Mouse (Mus musculus) stomach, postnatal 0 days (tissue): ENCODE results near the gene Olfr975.

Experiments used
- CTCF ChIP-seq: IDR thresholded peaks from 2 replicates; pipeline ENCODE4 v1.5.1; 2016; ENCODE audit warnings: antibody characterized with exemption, low read depth, mild to moderate bottlenecking, moderate library complexity
- EP300 ChIP-seq: optimal IDR thresholded peaks from 2 replicates; pipeline ENCODE3; 2016; ENCODE audit warnings: antibody characterized with exemption

DNA sequence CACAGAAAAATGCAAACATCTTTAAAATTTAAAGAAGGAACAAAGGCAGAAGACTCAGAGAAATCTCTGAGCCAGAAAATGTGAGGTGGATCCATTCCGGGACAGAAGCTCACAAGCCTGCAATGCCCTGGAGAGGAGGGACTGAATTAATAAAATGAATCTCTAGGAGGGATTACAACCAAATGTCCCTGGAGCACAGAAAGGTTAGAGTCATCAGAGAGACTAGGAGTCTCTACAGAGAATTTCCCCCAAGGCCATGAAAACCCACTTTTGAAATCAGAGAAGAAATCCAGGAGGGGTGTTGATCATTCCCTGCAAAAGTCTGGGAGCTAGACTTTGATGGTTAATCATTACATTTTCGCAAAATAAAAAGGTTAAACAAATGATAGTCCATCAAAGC is 40.0 kb upstream of the Olfr975 start, which contains the start of gene Olfr978:
- TF ChIP-seq CTCF (no peak), EP300 (no peak)
